Mouse (Mus musculus): ENCODE measurements around the gene Tmem243. TPM values are rescaled to one million over a fixed set of nuclear protein-coding genes. Genes with fewer than 3 reads are reported as not detected.

The Tmem243 gene
- polyA plus RNA-seq, 1 experiment from 2014 or later: 15.3 TPM

DNA sequence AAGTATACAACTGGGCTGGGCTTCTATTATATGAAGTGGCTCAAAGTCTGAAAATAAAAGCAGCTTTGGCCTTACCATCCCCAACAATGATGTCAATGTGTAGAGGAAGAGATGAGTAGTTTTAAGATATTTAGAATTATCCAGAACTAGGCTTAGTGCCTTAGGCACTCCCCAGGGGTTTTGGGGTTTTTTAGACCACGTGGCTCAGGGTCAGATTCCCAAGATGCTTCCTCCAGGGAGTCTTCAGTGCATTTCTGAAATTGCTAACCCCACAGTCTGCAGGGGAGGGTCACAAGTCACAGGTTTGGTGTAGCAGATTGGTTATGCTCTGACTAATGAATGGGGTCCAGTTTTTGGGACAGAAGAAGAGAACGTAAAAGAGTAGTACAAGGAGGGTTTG is 10.8 kb downstream of the Tmem243 start:
- 60% methylated on average over 2 of the region's 2 CpGs for WGBS
- H3K4me1 ChIP-seq (replicated peaks): peaks cover 8% of the 10 kb centered on the region
- no peak overlapping the region for H3K4me2 ChIP-seq (replicated peaks)
- ATAC-seq: no peak
- no peaks in the 10 kb centered on the region for H3K27me3 ChIP-seq
- no peak overlapping the region for H3K9ac ChIP-seq (replicated peaks)
- H3K4me3 ChIP-seq (replicated peaks): no peak overlapping the region
- H3K9me3 ChIP-seq: no peaks in the 10 kb centered on the region
- 0 out of 2 replicates have a peak, but pooled peaks cover 4% of the 10 kb centered on the region for H3K36me3 ChIP-seq
- H3K27ac ChIP-seq: no peak overlapping the region

DNA sequence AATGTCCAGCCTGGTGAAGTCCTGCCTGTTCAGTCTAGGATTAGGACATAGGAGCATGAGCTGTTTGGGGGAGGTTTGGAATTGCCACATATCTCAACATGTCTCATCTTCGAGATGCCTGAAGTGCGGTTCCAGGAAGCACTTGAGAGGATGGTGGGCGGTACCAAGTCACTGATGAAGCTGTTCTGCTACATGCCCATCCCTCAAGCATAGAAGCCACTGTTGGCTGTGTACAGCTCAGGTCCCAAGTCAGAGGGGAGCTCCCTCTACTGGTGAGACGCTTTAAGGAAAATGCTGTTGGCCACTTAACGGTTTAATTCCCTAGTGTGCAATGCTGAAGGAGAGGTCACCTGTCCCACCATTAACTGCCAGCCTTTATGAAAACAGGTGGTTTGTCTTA is 11.3 kb downstream of the Tmem243 start:
- ATAC-seq: peak; percentile 77
- H3K9ac ChIP-seq (replicated peaks): no peak overlapping the region
- no peaks in the 10 kb centered on the region for H3K27me3 ChIP-seq
- H3K9me3 ChIP-seq: no peaks in the 10 kb centered on the region
- WGBS: 15% methylated on average over 5 of the region's 5 CpGs
- no peak overlapping the region for H3K27ac ChIP-seq
- H3K4me2 ChIP-seq (replicated peaks): no peak overlapping the region
- 0 out of 2 replicates have a peak, but pooled peaks cover 6% of the 10 kb centered on the region for H3K36me3 ChIP-seq
- H3K4me3 ChIP-seq (replicated peaks): no peak overlapping the region
- H3K4me1 ChIP-seq (replicated peaks): peaks cover 8% of the 10 kb centered on the region

DNA sequence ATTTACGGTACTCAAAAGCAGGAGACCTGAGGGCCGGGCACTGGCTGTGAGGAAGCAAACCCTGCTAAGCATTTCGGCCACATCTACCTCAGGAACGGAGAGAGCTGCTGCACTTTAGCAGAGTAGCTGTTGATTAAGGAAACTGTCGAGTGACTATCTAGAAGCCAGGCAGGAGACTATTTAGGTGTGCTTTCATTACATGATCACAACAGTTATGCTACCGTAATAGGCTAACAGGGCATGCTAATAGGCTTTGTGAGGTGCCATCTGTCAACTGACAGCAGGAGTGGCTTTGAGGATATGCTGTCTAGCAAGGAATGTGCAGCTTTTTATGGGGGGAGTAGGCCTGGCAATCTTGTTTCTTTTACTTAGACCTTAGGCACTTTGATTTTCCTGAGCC is 13.7 kb downstream of the Tmem243 start:
- 38% methylated on average over 6 of the region's 6 CpGs for WGBS
- no peak overlapping the region for H3K27ac ChIP-seq
- peak; percentile 55 for ATAC-seq

DNA sequence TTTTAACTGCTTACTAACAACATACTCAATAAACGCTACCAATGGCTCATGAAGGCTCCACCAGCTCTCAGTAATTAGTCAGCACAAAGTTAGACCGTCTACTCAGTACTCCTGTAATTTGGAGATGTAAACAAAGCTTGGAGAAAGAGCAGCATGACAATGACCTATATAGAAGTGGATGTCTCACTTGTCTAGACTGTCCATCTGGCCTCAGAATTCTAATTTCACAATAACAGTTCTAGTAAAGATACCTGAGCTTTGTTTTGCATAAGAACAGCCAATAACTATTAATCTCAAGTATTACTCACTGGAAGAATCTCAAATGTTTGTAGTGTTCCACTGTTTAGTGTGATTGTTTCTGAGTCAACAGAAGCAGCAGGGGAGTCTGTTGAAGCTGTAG is 23.7 kb downstream of the Tmem243 start:
- 88% methylated on average over 2 of the region's 2 CpGs for WGBS
- Histone ChIP-seq H3K27me3 (no peaks in the 10 kb centered on the region), H3K9ac (replicated peaks) (no peak overlapping the region), H3K27ac (no peak overlapping the region), H3K4me3 (replicated peaks) (no peak overlapping the region), H3K4me1 (replicated peaks) (no peaks in the 10 kb centered on the region), H3K36me3 (peaks cover 79% of the 10 kb centered on the region), H3K4me2 (replicated peaks) (no peak overlapping the region), H3K9me3 (no peaks in the 10 kb centered on the region)
- ATAC-seq: no peak

More for the DNA sequence above, 13.7 kb downstream of the Tmem243 start:
- Histone ChIP-seq H3K4me2 (replicated peaks) (no peak overlapping the region), H3K27me3 (no peaks in the 10 kb centered on the region), H3K4me3 (replicated peaks) (no peak overlapping the region), H3K9ac (replicated peaks) (peak overlapping the region; percentile 19; the same call in 1 of the 2 replicates), H3K9me3 (no peaks in the 10 kb centered on the region), H3K36me3 (peaks cover 24% of the 10 kb centered on the region), H3K4me1 (replicated peaks) (peaks cover 8% of the 10 kb centered on the region)

DNA sequence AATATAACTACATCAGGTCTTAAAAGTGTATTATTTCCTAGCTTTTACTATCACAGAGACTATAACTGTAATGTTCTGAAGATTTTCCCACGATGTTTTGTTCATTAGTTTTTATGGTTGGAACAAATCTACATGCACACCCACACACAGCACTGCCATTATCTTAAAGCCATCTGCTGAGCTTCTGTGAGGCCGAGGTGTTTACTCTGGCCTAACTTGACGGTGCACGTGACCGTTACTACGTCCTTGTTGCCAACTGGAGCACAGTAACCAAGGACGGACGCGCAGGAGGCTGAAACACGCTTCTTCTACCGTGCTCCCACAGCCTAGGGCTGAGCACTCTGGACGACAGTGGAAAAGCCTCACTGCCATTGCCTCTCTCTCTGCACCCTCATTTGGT is 28.1 kb downstream of the Tmem243 start:
- no peaks in the 10 kb centered on the region for H3K9me3 ChIP-seq
- H3K4me1 ChIP-seq (replicated peaks): no peaks in the 10 kb centered on the region
- no peak overlapping the region for H3K27ac ChIP-seq
- H3K36me3 ChIP-seq: peaks cover 62% of the 10 kb centered on the region
- no peak overlapping the region for H3K4me3 ChIP-seq (replicated peaks)
- 94% methylated on average over 12 of the region's 12 CpGs for WGBS
- no peak for ATAC-seq
- H3K4me2 ChIP-seq (replicated peaks): no peak overlapping the region
- H3K9ac ChIP-seq (replicated peaks): no peak overlapping the region
- H3K27me3 ChIP-seq: no peaks in the 10 kb centered on the region

DNA sequence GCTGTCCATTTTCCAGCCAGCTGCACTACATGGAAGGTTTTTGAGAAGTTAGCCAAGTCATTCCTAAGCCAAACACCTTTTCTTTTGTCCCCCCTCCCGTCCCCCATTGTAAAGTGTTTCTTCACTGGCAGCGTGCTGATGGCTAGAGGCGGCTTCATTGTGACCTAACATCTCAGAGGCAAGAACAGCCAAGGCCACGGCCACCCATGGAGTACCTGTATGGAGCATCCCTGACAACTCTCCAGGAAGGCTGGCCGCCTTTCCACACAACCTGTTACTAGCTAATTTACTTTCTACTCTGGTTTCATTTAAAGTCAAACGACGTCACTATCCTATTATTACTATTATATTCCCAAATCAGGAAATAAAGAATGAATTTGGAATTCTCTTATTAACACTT is 31.3 kb downstream of the Tmem243 start:
- H3K4me2 ChIP-seq (replicated peaks): no peak overlapping the region
- H3K9me3 ChIP-seq: no peaks in the 10 kb centered on the region
- H3K36me3 ChIP-seq: peaks cover 61% of the 10 kb centered on the region
- no peak overlapping the region for H3K9ac ChIP-seq (replicated peaks)
- no peaks in the 10 kb centered on the region for H3K27me3 ChIP-seq
- H3K4me1 ChIP-seq (replicated peaks): no peaks in the 10 kb centered on the region
- 86% methylated on average over 7 of the region's 7 CpGs for WGBS
- no peak for ATAC-seq
- no peak overlapping the region for H3K4me3 ChIP-seq (replicated peaks)
- H3K27ac ChIP-seq: no peak overlapping the region

DNA sequence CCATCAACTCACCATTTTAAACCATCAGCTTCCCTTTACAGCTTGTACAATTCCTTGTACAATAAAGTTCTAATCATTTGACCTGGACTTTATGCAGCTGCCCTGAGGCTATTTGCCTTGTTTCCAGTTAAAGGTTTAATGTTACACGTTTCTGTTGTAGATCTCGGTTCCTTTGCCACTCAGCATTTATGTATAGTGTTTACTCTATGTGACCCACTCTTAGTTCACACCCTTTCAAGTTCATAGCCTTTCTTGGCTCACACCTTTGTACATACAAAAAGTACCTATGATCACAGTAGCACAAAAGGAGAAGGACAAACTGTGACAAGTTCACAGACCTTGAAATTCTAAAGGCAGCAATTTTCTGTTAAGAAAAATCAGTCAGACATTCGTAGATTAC is 35.1 kb downstream of the Tmem243 start:
- no peak for ATAC-seq
- no peak overlapping the region for H3K9ac ChIP-seq (replicated peaks)
- H3K4me3 ChIP-seq (replicated peaks): no peak overlapping the region
- H3K4me1 ChIP-seq (replicated peaks): no peaks in the 10 kb centered on the region
- WGBS: 91% methylated on average over 3 of the region's 3 CpGs
- H3K27me3 ChIP-seq: no peaks in the 10 kb centered on the region
- H3K9me3 ChIP-seq: no peaks in the 10 kb centered on the region
- H3K36me3 ChIP-seq: peaks cover 50% of the 10 kb centered on the region
- H3K27ac ChIP-seq: no peak overlapping the region
- no peak overlapping the region for H3K4me2 ChIP-seq (replicated peaks)

DNA sequence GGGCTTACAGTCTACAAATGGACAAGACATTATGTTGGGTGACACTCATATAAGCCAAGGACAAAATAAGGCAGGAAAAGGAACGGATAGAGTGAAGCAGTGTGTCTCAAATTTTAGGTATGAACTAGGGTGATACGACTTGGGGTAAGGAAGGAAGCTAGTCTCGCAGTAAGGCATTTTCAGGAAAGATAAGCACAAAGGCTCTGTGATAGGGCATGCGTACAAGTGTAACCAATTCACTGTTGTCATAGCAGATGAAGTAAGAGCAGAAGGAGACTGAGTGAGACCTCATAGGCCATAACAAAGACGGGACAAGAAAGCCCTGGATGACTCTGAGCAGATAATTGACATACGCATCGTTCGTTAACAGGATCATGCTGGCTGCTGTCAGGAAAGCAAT is 40.3 kb downstream of the Tmem243 start:
- H3K4me2 ChIP-seq (replicated peaks): no peak overlapping the region
- peaks cover 63% of the 10 kb centered on the region for H3K36me3 ChIP-seq
- no peaks in the 10 kb centered on the region for H3K27me3 ChIP-seq
- no peak overlapping the region for H3K27ac ChIP-seq
- no peaks in the 10 kb centered on the region for H3K9me3 ChIP-seq
- no peaks in the 10 kb centered on the region for H3K4me1 ChIP-seq (replicated peaks)
- no peak overlapping the region for H3K9ac ChIP-seq (replicated peaks)
- no peak for ATAC-seq
- 94% methylated on average over 8 of the region's 8 CpGs for WGBS
- H3K4me3 ChIP-seq (replicated peaks): no peak overlapping the region

DNA sequence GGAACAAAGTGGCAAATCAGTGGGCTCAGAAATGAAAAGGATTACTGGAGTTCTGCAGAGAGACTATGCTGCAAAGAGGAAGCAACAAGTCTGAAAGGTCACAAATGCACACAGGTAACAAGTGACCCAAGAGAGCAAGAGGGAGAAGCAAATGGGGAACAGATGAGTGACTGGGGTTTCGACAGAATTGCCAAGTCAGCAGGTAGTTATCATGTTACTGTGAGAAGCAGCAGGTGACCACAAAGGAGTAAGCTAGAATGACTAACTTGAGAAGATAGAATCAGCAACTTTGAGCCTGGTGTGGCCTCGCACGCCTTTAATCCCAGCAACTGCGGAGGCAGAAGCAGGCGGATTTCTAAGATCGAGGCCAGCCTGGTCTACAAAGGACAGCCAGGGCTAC is 41.9 kb downstream of the Tmem243 start:
- Histone ChIP-seq H3K4me2 (replicated peaks) (no peak overlapping the region), H3K4me3 (replicated peaks) (no peak overlapping the region), H3K36me3 (peaks cover 58% of the 10 kb centered on the region), H3K9me3 (no peaks in the 10 kb centered on the region), H3K27ac (no peak overlapping the region), H3K9ac (replicated peaks) (no peak overlapping the region), H3K27me3 (no peaks in the 10 kb centered on the region), H3K4me1 (replicated peaks) (no peaks in the 10 kb centered on the region)
- ATAC-seq: no peak
- WGBS: 95% methylated on average over 6 of the region's 6 CpGs

DNA sequence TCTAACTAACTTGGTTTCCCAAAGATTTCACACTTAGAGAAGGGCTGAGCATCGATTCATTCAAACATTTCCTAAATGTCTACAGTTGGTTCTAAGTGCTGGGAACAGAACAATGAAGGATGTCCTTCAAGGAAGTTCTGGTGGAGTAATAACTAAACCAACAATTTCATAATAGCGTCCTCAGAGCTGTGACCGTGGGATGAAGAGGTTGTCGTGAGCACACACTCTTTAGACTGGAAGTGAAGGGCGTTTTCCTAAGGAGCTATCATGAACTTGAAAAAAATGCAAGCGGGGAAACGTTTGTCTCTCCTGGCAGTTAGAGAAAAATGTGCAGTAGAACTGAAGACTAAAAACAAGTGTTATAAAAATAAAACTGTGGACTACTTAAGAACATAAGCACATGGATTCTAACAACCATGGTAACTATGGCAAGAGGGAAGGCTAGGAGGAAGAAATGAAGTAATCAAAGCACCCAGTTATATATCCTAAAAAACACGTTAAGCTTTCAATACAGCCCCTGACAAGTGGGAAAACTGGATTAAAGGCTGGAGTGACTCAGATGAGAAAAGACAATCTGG is 48.9 kb downstream of the Tmem243 start:
- 91% methylated on average over 8 of the region's 8 CpGs for WGBS

DNA sequence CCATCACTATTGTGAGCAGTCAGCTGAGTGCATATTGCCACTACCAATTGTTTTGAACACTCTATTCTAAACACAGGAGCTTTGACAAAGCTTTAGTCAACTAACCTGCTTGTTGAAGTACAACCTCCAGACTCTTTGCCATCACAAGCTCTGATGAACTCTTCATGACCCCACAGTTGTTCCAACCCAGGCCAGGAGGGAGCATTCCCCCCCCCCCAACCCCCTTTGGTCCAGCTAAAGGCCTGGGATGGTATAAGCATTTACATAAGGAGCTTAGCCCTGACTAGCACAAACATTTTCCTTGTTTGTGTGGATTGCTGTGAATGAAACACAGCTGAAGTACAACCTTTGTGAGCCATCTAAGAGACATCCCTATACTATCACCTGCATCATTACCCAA is 56.3 kb downstream of the Tmem243 start:
- H3K4me3 ChIP-seq (replicated peaks): no peak overlapping the region
- peaks cover 26% of the 10 kb centered on the region for H3K4me1 ChIP-seq (replicated peaks)
- H3K9ac ChIP-seq (replicated peaks): no peak overlapping the region
- ATAC-seq: no peak
- no peaks in the 10 kb centered on the region for H3K27me3 ChIP-seq
- H3K4me2 ChIP-seq (replicated peaks): no peak overlapping the region
- H3K27ac ChIP-seq: no peak overlapping the region
- no peaks in the 10 kb centered on the region for H3K9me3 ChIP-seq
- H3K36me3 ChIP-seq: 0 out of 2 replicates have a peak, but pooled peaks cover 5% of the 10 kb centered on the region

More for the DNA sequence above, 48.9 kb downstream of the Tmem243 start:
- H3K4me3 ChIP-seq (replicated peaks): no peak overlapping the region
- H3K27ac ChIP-seq: no peak overlapping the region
- no peak overlapping the region for H3K4me2 ChIP-seq (replicated peaks)
- no peaks in the 10 kb centered on the region for H3K9me3 ChIP-seq
- no peak for ATAC-seq
- peaks cover 42% of the 10 kb centered on the region for H3K36me3 ChIP-seq
- H3K27me3 ChIP-seq: no peaks in the 10 kb centered on the region
- H3K9ac ChIP-seq (replicated peaks): no peak overlapping the region
- no peaks in the 10 kb centered on the region for H3K4me1 ChIP-seq (replicated peaks)

DNA sequence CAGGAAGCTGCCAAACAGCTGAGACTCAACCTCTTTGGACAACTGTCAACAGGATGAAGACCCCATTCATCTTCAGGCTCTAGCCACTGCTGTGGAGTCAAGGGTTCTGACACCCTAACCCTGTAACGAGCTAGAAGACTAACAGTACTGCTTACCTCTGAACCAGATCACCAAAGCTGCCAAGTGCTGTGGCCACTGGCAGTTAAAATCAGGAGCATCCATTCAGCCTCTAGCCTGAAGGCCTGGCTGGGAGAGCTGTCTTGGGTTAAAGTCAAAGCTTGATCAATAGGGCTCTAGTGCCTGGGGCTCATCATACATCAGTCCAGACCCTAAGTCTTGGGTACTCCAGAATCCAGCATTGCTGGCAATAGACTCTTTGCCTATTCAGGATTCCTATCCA is 56.9 kb downstream of the Tmem243 start:
- no peak overlapping the region for H3K27ac ChIP-seq
- 0 out of 2 replicates have a peak, but pooled peaks cover 5% of the 10 kb centered on the region for H3K36me3 ChIP-seq
- 94% methylated on average over 1 of the region's 1 CpGs for WGBS
- no peak overlapping the region for H3K4me3 ChIP-seq (replicated peaks)
- no peak overlapping the region for H3K4me2 ChIP-seq (replicated peaks)
- H3K9me3 ChIP-seq: no peaks in the 10 kb centered on the region
- peaks cover 29% of the 10 kb centered on the region for H3K4me1 ChIP-seq (replicated peaks)
- H3K9ac ChIP-seq (replicated peaks): no peak overlapping the region
- ATAC-seq: no peak
- no peaks in the 10 kb centered on the region for H3K27me3 ChIP-seq

DNA sequence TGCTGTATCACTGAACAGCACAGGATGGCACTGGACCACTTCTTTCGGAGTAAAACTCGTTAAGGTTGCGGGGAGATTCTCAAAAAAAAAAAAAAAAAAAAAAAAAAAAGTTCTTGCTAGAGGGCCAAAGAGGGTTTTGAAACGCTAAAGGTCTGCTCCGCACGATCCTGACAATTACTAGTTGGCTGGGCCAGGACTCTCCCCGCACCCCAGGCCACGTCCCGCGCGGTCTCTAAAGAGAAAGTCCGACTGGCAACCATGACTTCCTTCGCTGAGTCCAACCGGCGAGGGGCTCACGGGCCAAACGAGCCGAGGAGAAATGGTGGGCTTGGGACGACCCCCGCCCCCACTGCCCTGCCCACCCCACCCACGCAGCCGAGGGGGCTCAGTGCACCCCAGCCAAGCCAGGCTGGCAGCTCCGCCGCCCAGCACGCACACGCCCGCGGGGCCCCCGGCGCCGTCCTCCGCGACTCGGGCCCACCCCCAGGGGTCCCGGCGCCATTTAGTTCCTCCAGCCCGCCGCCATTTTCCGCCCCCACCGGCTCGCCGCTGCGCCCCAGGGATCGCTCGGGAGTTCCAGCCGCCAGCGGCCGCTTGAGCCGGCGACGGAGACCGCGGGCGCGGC is 60.5 kb downstream of the Tmem243 start:
- Histone ChIP-seq H3K4me2 (replicated peaks) (peak overlapping the region; percentile 63), H3K27ac (peak overlapping the region; percentile 100), H3K4me3 (replicated peaks) (peak overlapping the region; percentile 94), H3K36me3 (0 out of 2 replicates have a peak, but pooled peaks cover 5% of the 10 kb centered on the region), H3K9ac (replicated peaks) (peak overlapping the region; percentile 95), H3K9me3 (no peaks in the 10 kb centered on the region), H3K4me1 (replicated peaks) (peaks cover 33% of the 10 kb centered on the region), H3K27me3 (no peaks in the 10 kb centered on the region)
- ATAC-seq: peak; percentile 82
- 0% methylated on average over 51 of the region's 55 CpGs for WGBS

Data from midbrain, embryonic 13.5 days (tissue).